Mouse (Mus musculus) thymus, adult 2 months (tissue): ENCODE measurements around the gene Slc22a17.

Experiments
- CTCF ChIP-seq: fragments of 200-500 bp; IDR thresholded peaks from 2 replicates; pipeline ENCODE4 v1.5.1; 2012; ENCODE audit warnings: mild to moderate bottlenecking, control low read depth, low read length, moderate library complexity, borderline replicate concordance; ENCODE audit not compliant: control insufficient read depth, poor library complexity, insufficient read depth; ENCODE audit errors: extremely low read depth
- POLR2A ChIP-seq: fragments of 200-500 bp; IDR thresholded peaks from 2 replicates; pipeline ENCODE4 v1.6.1; 2012; ENCODE audit warnings: mild to moderate bottlenecking, low read length, control low read depth, moderate library complexity; ENCODE audit not compliant: control insufficient read depth, poor library complexity, insufficient read depth; ENCODE audit errors: extremely low read depth

DNA sequence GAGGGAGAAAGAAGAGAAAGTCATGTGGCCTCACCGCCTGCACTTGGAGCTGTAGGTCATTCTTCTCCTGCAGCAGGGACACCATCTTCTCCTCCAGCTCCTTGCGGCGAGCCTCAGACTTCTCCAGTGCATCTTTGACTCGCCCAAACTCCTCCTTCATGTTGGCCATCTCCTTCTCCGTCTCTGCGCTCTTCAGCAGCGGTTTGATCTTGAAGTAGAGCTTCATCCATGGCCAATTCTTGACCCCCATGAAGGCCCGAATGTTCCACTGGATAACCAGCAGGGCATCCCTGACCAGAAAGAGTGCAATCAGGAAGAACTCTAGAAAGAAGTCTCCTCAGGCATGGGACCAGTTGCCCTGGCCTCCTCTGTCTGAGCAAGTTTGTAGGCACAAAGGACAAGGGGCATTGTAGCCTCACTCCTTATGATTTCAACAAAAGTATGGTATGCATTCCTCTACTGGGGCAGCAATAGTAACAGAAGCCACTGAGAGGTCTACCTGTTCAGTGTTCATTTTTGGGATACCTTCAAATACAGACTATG, 40.8 kb upstream of the Slc22a17 start:
- TF ChIP-seq POLR2A = no peak
- no peak for TF ChIP-seq CTCF
